Mouse (Mus musculus): ENCODE data around the gene Rhbg. TPM values are rescaled to one million over a fixed set of nuclear protein-coding genes. Genes with fewer than 3 reads are reported as not detected.
"Not testable (repeated sequence)": the region's sequence is repeated elsewhere in the genome, so short reads cannot be mapped to it uniquely, and the experiment has no call there.

Gene Rhbg
- total and polyA plus RNA-seq, 3 experiments = not detected

- no peak for DNase-seq (ENCODE audit: low read depth, low spot score)
- Histone ChIP-seq H3K79me2 (ENCODE audit: control insufficient read depth, insufficient read depth, low read length, poor library complexity) (no peaks in the 10 kb centered on the region), H3K27me3 (ENCODE audit: control insufficient read depth in 1 of 2, insufficient read depth in 2 of 2, low read length in 2 of 2) (no peaks in the 10 kb centered on the region), H3K27ac (ENCODE audit: control insufficient read depth, low read depth, low read length) (no peak overlapping the region), H3K9me3 (replicated peaks; ENCODE audit: insufficient read depth, low read length) (no peaks in the 10 kb centered on the region), H3K4me3 (ENCODE audit: control insufficient read depth in 1 of 2, insufficient read depth in 1 of 2, low read depth in 2 of 2, low read length in 2 of 2) (no peak overlapping the region), H3K9ac (ENCODE audit: control insufficient read depth, low read depth, low read length, poor library complexity, severe bottlenecking) (no peak overlapping the region), H3K36me3 (ENCODE audit: control insufficient read depth in 1 of 2, insufficient read depth in 2 of 2, low read length in 2 of 2) (peaks cover 0 to 3% of the 10 kb centered on the region in 2 experiments; a peak in 1 of 4 replicates), H3K4me1 (ENCODE audit: control insufficient read depth in 1 of 2, insufficient read depth in 2 of 2, low read length in 2 of 2) (peaks cover 2 to 3% of the 10 kb centered on the region in 2 experiments; a peak in 2 of 4 replicates)
- TF ChIP-seq RAD21 (IDR thresholded peaks at IDR 0.05; ENCODE audit: low read depth, low read length) (no peak), MAZ (IDR thresholded peaks at IDR 0.05; ENCODE audit: low read depth, low read length) (no peak), POLR2A (IDR thresholded peaks at IDR 0.05; ENCODE audit: control insufficient read depth in 1 of 2, insufficient read depth in 1 of 2, low read depth in 1 of 2, low read length in 2 of 2, poor library complexity in 1 of 2) (no peak), USF1 (IDR thresholded peaks at IDR 0.05; ENCODE audit: low read depth, low read length) (no peak)
Observed at GRCm38 (mm10) chr3:88276121-88276520, 21.6 kb upstream of the Rhbg start.

- no peak overlapping the region for H3K9ac ChIP-seq (ENCODE audit: control insufficient read depth, low read depth, low read length, poor library complexity, severe bottlenecking)
- H3K4me3 ChIP-seq (ENCODE audit: control insufficient read depth in 1 of 2, insufficient read depth in 1 of 2, low read depth in 2 of 2, low read length in 2 of 2) = no peak overlapping the region
Observed at GRCm38 (mm10) chr3:88274002-88274401, 19.5 kb upstream of the Rhbg start.

GRCm38 (mm10) chr3:88271859-88272258 lies 17.4 kb upstream of the Rhbg start:
- Histone ChIP-seq H3K27me3 (ENCODE audit: control insufficient read depth in 1 of 2, insufficient read depth in 2 of 2, low read length in 2 of 2) (no peaks in the 10 kb centered on the region), H3K4me1 (ENCODE audit: control insufficient read depth in 1 of 2, insufficient read depth in 2 of 2, low read length in 2 of 2) (peaks cover 2 to 13% of the 10 kb centered on the region in 2 experiments), H3K27ac (ENCODE audit: control insufficient read depth, low read depth, low read length) (no peak overlapping the region), H3K79me2 (ENCODE audit: control insufficient read depth, insufficient read depth, low read length, poor library complexity) (no peaks in the 10 kb centered on the region), H3K9me3 (replicated peaks; ENCODE audit: insufficient read depth, low read length) (no peaks in the 10 kb centered on the region), H3K9ac (ENCODE audit: control insufficient read depth, low read depth, low read length, poor library complexity, severe bottlenecking) (no peak overlapping the region), H3K36me3 (ENCODE audit: control insufficient read depth in 1 of 2, insufficient read depth in 2 of 2, low read length in 2 of 2) (peaks cover 0 to 7% of the 10 kb centered on the region in 2 experiments; a peak in 2 of 4 replicates), H3K4me3 (ENCODE audit: control insufficient read depth in 1 of 2, insufficient read depth in 1 of 2, low read depth in 2 of 2, low read length in 2 of 2) (no peak overlapping the region)
- TF ChIP-seq TBP (IDR thresholded peaks at IDR 0.05; ENCODE audit: low read depth, low read length) (peak; percentile 99), POLR2A (IDR thresholded peaks at IDR 0.05; ENCODE audit: control insufficient read depth in 1 of 2, insufficient read depth in 1 of 2, low read depth in 1 of 2, low read length in 2 of 2, poor library complexity in 1 of 2) (no peak)
- DNase-seq (ENCODE audit: low read depth, low spot score) = peak; percentile 29

More at GRCm38 (mm10) chr3:88274002-88274401, 19.5 kb upstream of the Rhbg start:
- no peaks in the 10 kb centered on the region for H3K9me3 ChIP-seq (replicated peaks; ENCODE audit: insufficient read depth, low read length)
- TF ChIP-seq NRF1 (IDR thresholded peaks at IDR 0.05; ENCODE audit: insufficient read depth, low read depth, low read length, poor library complexity, severe bottlenecking) (no peak), CTCF (IDR thresholded peaks at IDR 0.05 in 2 of 3, conservative IDR thresholded peaks at IDR 0.05 in 1 of 3; ENCODE audit: control insufficient read depth in 1 of 3, insufficient read depth in 1 of 3, low read depth in 2 of 3, low read length in 3 of 3, poor library complexity in 1 of 3, severe bottlenecking in 1 of 3) (peak; percentile 58 to 83 (median 61)), SMC3 (IDR thresholded peaks at IDR 0.05; ENCODE audit: low read depth, low read length) (peak; percentile 29), RAD21 (IDR thresholded peaks at IDR 0.05; ENCODE audit: low read depth, low read length) (peak; percentile 15)
- no peaks in the 10 kb centered on the region for H3K27me3 ChIP-seq (ENCODE audit: control insufficient read depth in 1 of 2, insufficient read depth in 2 of 2, low read length in 2 of 2)
- DNase-seq (ENCODE audit: low read depth, low spot score) = peak; percentile 61
- H3K27ac ChIP-seq (ENCODE audit: control insufficient read depth, low read depth, low read length) = no peak overlapping the region
- peaks cover 2 to 8% of the 10 kb centered on the region in 2 experiments for H3K4me1 ChIP-seq (ENCODE audit: control insufficient read depth in 1 of 2, insufficient read depth in 2 of 2, low read length in 2 of 2)
- H3K36me3 ChIP-seq (ENCODE audit: control insufficient read depth in 1 of 2, insufficient read depth in 2 of 2, low read length in 2 of 2) = peaks cover 0 to 6% of the 10 kb centered on the region in 2 experiments; a peak in 2 of 4 replicates
- H3K79me2 ChIP-seq (ENCODE audit: control insufficient read depth, insufficient read depth, low read length, poor library complexity) = no peaks in the 10 kb centered on the region

- H3K36me3 ChIP-seq (ENCODE audit: control insufficient read depth in 1 of 2, insufficient read depth in 2 of 2, low read length in 2 of 2); H3K4me3 ChIP-seq (ENCODE audit: control insufficient read depth in 1 of 2, insufficient read depth in 1 of 2, low read depth in 2 of 2, low read length in 2 of 2); H3K27me3 ChIP-seq (ENCODE audit: control insufficient read depth in 1 of 2, insufficient read depth in 2 of 2, low read length in 2 of 2); H3K27ac ChIP-seq (ENCODE audit: control insufficient read depth, low read depth, low read length); H3K9me3 ChIP-seq (replicated peaks; ENCODE audit: insufficient read depth, low read length); H3K9ac ChIP-seq (ENCODE audit: control insufficient read depth, low read depth, low read length, poor library complexity, severe bottlenecking); H3K79me2 ChIP-seq (ENCODE audit: control insufficient read depth, insufficient read depth, low read length, poor library complexity): not testable (repeated sequence)
- 0 out of 2 replicates have a peak, but pooled peaks have one; percentile 40 for TF ChIP-seq MAFK (IDR thresholded peaks at IDR 0.05; ENCODE audit: borderline replicate concordance, low read depth, low read length)
- 0 out of 2 replicates have a peak, but pooled peaks have one; percentile 30 for TF ChIP-seq TCF12 (IDR thresholded peaks at IDR 0.05; ENCODE audit: low read depth, low read length)
- 0 out of 2 replicates have a peak, but pooled peaks have one; percentile 35 for TF ChIP-seq ELF1 (IDR thresholded peaks at IDR 0.05; ENCODE audit: low read depth, low read length)
- peak; percentile 97 for TF ChIP-seq TBP (IDR thresholded peaks at IDR 0.05; ENCODE audit: low read depth, low read length)
- peak; percentile 78 for TF ChIP-seq GATA1 (IDR thresholded peaks at IDR 0.05; ENCODE audit: low read depth, low read length)
- peak; percentile 40 to 56; a peak in 3 of 4 replicates for TF ChIP-seq EP300 (IDR thresholded peaks at IDR 0.05; ENCODE audit: low read depth in 1 of 2, low read length in 2 of 2)
- peaks cover 2 to 13% of the 10 kb centered on the region in 2 experiments for H3K4me1 ChIP-seq (ENCODE audit: control insufficient read depth in 1 of 2, insufficient read depth in 2 of 2, low read length in 2 of 2)
- peak; percentile 64 for DNase-seq (ENCODE audit: low read depth, low spot score)
Observed at GRCm38 (mm10) chr3:88271298-88271697, 16.8 kb upstream of the Rhbg start.

Data from MEL (cell line).